Mouse (Mus musculus) left cerebral cortex, postnatal 4 days (tissue): ENCODE measurements around the gene Sdhaf2. TPM values are rescaled to one million over a fixed set of nuclear protein-coding genes. Genes with fewer than 3 reads are reported as not detected.

Experiments used
- total RNA-seq, 2 experiments: library from RNA; stranded (reverse); gene quantifications; 2 replicates each; pipeline ENCODE4 v1.2.3; 2021

The Sdhaf2 gene
- total RNA-seq, 2 experiments from 2014 or later, result 40.8 to 42.5 TPM

Other genes starting within 250 kb of the Sdhaf2 start
- gene Dagla, start 221.3 kb downstream of the Sdhaf2 start, total RNA-seq, result 10 to 100 TPM; 44.1 to 44.6 TPM
- 100 to 1,000 TPM; 209 to 213 TPM for gene Syt7, start 137.1 kb downstream of the Sdhaf2 start, total RNA-seq
- gene Lrrc10b, start 68.7 kb downstream of the Sdhaf2 start, total RNA-seq, result 1 to 10 TPM; 3.7 to 5.0 TPM
- gene Ppp1r32, start 43.2 kb downstream of the Sdhaf2 start, total RNA-seq, result 1 to 10 TPM in 1 of 2 experiments, under 1 TPM in 1; 0.87 to 1.9 TPM
- gene Cpsf7, start 876 bp downstream of the Sdhaf2 start, total RNA-seq, result 10 to 100 TPM; 86.5 to 90.9 TPM
- 10 to 100 TPM; 15.4 to 17.8 TPM for gene Tmem216, start 30.1 kb upstream of the Sdhaf2 start, total RNA-seq
- 10 to 100 TPM; 14.7 to 17.2 TPM for gene Cyb561a3, start 51.0 kb upstream of the Sdhaf2 start, total RNA-seq
- 10 to 100 TPM; 14.2 to 17.0 TPM for gene Tmem138, start 51.2 kb upstream of the Sdhaf2 start, total RNA-seq
- gene Ddb1, start 79.2 kb upstream of the Sdhaf2 start, total RNA-seq, result 100 to 1,000 TPM; 249 TPM
- 10 to 100 TPM; 25.5 to 29.9 TPM for gene Tkfc, start 79.5 kb upstream of the Sdhaf2 start, total RNA-seq
- 1 to 10 TPM; 1.3 to 1.8 TPM for gene Vwce, start 108.1 kb upstream of the Sdhaf2 start, total RNA-seq
- not detected for gene Pga5, start 151.9 kb upstream of the Sdhaf2 start, total RNA-seq
- 10 to 100 TPM; 24.1 to 24.9 TPM for gene Vps37c, start 162.6 kb upstream of the Sdhaf2 start, total RNA-seq
- gene Cd5, start 212.9 kb upstream of the Sdhaf2 start, total RNA-seq, result not detected